Mouse (Mus musculus) granulocyte monocyte progenitor cell, adult 5-6 weeks (primary cell): ENCODE data around the gene 2700097O09Rik. TPM values are rescaled to one million over a fixed set of nuclear protein-coding genes. Genes with fewer than 3 reads are reported as not detected.

Experiments
- total RNA-seq, 2 experiments: library from RNA; stranded (forward) in 1 of 2; stranded (reverse) in 1 of 2; fragments of 200-712, 200-1000 nt in 1 of 2; fragments of >200 nt in 1 of 2; fragmentation: Nextera tagmentation in 1 of 2; gene quantifications; 2 replicates each; pipeline ENCODE4 v1.2.3; 2014 to 2017

Gene 2700097O09Rik
- total RNA-seq, 2 experiments from 2014 or later = 5.2 to 10.6 TPM

Other genes with a start within 250 kb of the 2700097O09Rik start
- 22.2 and 33.0 TPM in 2 replicates for gene Cfl2, start 217.2 kb downstream of the 2700097O09Rik start, total RNA-seq (2014; fragmentation: Nextera tagmentation)
- 23.1 and 27.1 TPM in 2 replicates for gene Cfl2, start 217.2 kb downstream of the 2700097O09Rik start, total RNA-seq (2017)
- gene Gm20403, start 93.6 kb downstream of the 2700097O09Rik start, total RNA-seq (2014; fragmentation: Nextera tagmentation) = not detected in 2 replicates
- not detected in 2 replicates for gene Gm20403, start 93.6 kb downstream of the 2700097O09Rik start, total RNA-seq (2017)
- gene Baz1a, start 65.8 kb downstream of the 2700097O09Rik start, total RNA-seq (2014; fragmentation: Nextera tagmentation) = 153 and 161 TPM in 2 replicates
- gene Baz1a, start 65.8 kb downstream of the 2700097O09Rik start, total RNA-seq (2017) = 156 and 170 TPM in 2 replicates
- gene Srp54a, start 152 bp upstream of the 2700097O09Rik start, total RNA-seq (2014; fragmentation: Nextera tagmentation) = 80.6 and 85.1 TPM in 2 replicates
- 237 and 257 TPM in 2 replicates for gene Srp54a, start 152 bp upstream of the 2700097O09Rik start, total RNA-seq (2017)
- 7.7 TPM in 1 of 2 replicates, not detected in the other for gene Fam177a, start 44.4 kb upstream of the 2700097O09Rik start, total RNA-seq (2014; fragmentation: Nextera tagmentation)
- 10.7 and 11.1 TPM in 2 replicates for gene Fam177a, start 44.4 kb upstream of the 2700097O09Rik start, total RNA-seq (2017)
- 23.0 and 23.9 TPM in 2 replicates for gene Srp54b, start 75.0 kb upstream of the 2700097O09Rik start, total RNA-seq (2014; fragmentation: Nextera tagmentation)
- gene Srp54b, start 75.0 kb upstream of the 2700097O09Rik start, total RNA-seq (2017) = 78.1 and 98.4 TPM in 2 replicates
- gene 1700047I17Rik2, start 119.5 kb upstream of the 2700097O09Rik start, total RNA-seq (2014; fragmentation: Nextera tagmentation) = 2.1 and 9.4 TPM in 2 replicates
- gene 1700047I17Rik2, start 119.5 kb upstream of the 2700097O09Rik start, total RNA-seq (2017) = not detected in 2 replicates
- 39.1 and 52.6 TPM in 2 replicates for gene Srp54c, start 150.1 kb upstream of the 2700097O09Rik start, total RNA-seq (2014; fragmentation: Nextera tagmentation)
- 102 and 105 TPM in 2 replicates for gene Srp54c, start 150.1 kb upstream of the 2700097O09Rik start, total RNA-seq (2017)
- 34.0 and 34.8 TPM in 2 replicates for gene 1110008L16Rik, start 219.5 kb upstream of the 2700097O09Rik start, total RNA-seq (2014; fragmentation: Nextera tagmentation)
- gene 1110008L16Rik, start 219.5 kb upstream of the 2700097O09Rik start, total RNA-seq (2017) = 24.6 and 36.7 TPM in 2 replicates
- 25.8 and 31.2 TPM in 2 replicates for gene Ppp2r3c, start 222.9 kb upstream of the 2700097O09Rik start, total RNA-seq (2014; fragmentation: Nextera tagmentation)
- 28.6 and 30.4 TPM in 2 replicates for gene Ppp2r3c, start 222.9 kb upstream of the 2700097O09Rik start, total RNA-seq (2017)